Mouse (Mus musculus): ENCODE measurements around the gene Psme1. TPM values are rescaled to one million over a fixed set of nuclear protein-coding genes. Genes with fewer than 3 reads are reported as not detected.

Psme1 gene
- polyA plus RNA-seq, 1 experiment from 2014 or later: 112 TPM

- ATAC-seq (ENCODE audit: insufficient read depth, low FRiP score, low TSS enrichment) (peak; percentile 81), DNase-seq (ENCODE audit: low spot score) (peak; percentile 67)
- WGBS: 29% methylated on average over 21 of the region's 21 CpGs
- H3K9me3 ChIP-seq (ENCODE audit: control insufficient read depth, low read length): no peaks in the 10 kb centered on the region
- peak within 1 kb of the TSS; percentile 10; the same call in 1 of the 2 replicates for H3K9ac ChIP-seq (ENCODE audit: low read length)
- peak within 1 kb of the TSS; percentile 37 for H3K4me2 ChIP-seq (ENCODE audit: low read depth)
- H3K27me3 ChIP-seq (ENCODE audit: control insufficient read depth, insufficient read depth, low read length): no peaks in the 10 kb centered on the region
- no peaks in the 10 kb centered on the region for H3K36me3 ChIP-seq (ENCODE audit: control insufficient read depth, insufficient read depth, low read length)
- H3K4me1 ChIP-seq (ENCODE audit: control insufficient read depth, insufficient read depth, low read length): no peaks in the 10 kb centered on the region; the same call in 1 of the 2 replicates
- H3K27ac ChIP-seq (ENCODE audit: low read depth, low read length): 0 out of 2 replicates have a peak within 1 kb of the TSS, but pooled peaks have one; percentile 6
- H3K4me3 ChIP-seq (ENCODE audit: low read depth, low read length): peak within 1 kb of the TSS; percentile 27
Observed at GRCm38 (mm10) chr14:55617822-55618221, 39.9 kb downstream of the Psme1 start, which contains the start of gene Rec8. Gene Rec8, plus strand, starts transcription at chr14:55618037.

- DNase-seq (ENCODE audit: low spot score): no peak
- Histone ChIP-seq H3K27ac (ENCODE audit: low read depth, low read length) (0 out of 2 replicates have a peak overlapping the region, but pooled peaks have one; percentile 6), H3K9ac (ENCODE audit: low read length) (peak overlapping the region; percentile 10; the same call in 1 of the 2 replicates), H3K4me3 (ENCODE audit: low read depth, low read length) (peak overlapping the region; percentile 27), H3K4me1 (ENCODE audit: control insufficient read depth, insufficient read depth, low read length) (no peaks in the 10 kb centered on the region; the same call in 1 of the 2 replicates), H3K36me3 (ENCODE audit: control insufficient read depth, insufficient read depth, low read length) (no peaks in the 10 kb centered on the region), H3K9me3 (ENCODE audit: control insufficient read depth, low read length) (no peaks in the 10 kb centered on the region), H3K4me2 (ENCODE audit: low read depth) (peak overlapping the region; percentile 37), H3K27me3 (ENCODE audit: control insufficient read depth, insufficient read depth, low read length) (no peaks in the 10 kb centered on the region)
- no peak for ATAC-seq (ENCODE audit: insufficient read depth, low FRiP score, low TSS enrichment)
- WGBS: 52% methylated on average over 22 of the region's 22 CpGs
Observed at GRCm38 (mm10) chr14:55618486-55619195, 40.7 kb downstream of the Psme1 start.

- H3K36me3 ChIP-seq (ENCODE audit: control insufficient read depth, insufficient read depth, low read length): peaks cover 29% of the 10 kb centered on the region
- no peak overlapping the region for H3K4me2 ChIP-seq (ENCODE audit: low read depth)
- DNase-seq (ENCODE audit: low spot score) (no peak), ATAC-seq (ENCODE audit: insufficient read depth, low FRiP score, low TSS enrichment) (no peak)
- H3K4me1 ChIP-seq (ENCODE audit: control insufficient read depth, insufficient read depth, low read length): no peaks in the 10 kb centered on the region
- H3K9ac ChIP-seq (ENCODE audit: low read length): no peak overlapping the region
- H3K27ac ChIP-seq (ENCODE audit: low read depth, low read length): no peak overlapping the region
- H3K4me3 ChIP-seq (ENCODE audit: low read depth, low read length): no peak overlapping the region
- H3K27me3 ChIP-seq (ENCODE audit: control insufficient read depth, insufficient read depth, low read length): no peaks in the 10 kb centered on the region
- 83% methylated on average over 27 of the region's 27 CpGs for WGBS
- H3K9me3 ChIP-seq (ENCODE audit: control insufficient read depth, low read length): no peaks in the 10 kb centered on the region
Observed at GRCm38 (mm10) chr14:55628077-55628827, 50.3 kb downstream of the Psme1 start.

GRCm38 (mm10) chr14:55629312-55629711 lies 51.4 kb downstream of the Psme1 start:
- Histone ChIP-seq H3K9me3 (ENCODE audit: control insufficient read depth, low read length) (no peaks in the 10 kb centered on the region), H3K27me3 (ENCODE audit: control insufficient read depth, insufficient read depth, low read length) (no peaks in the 10 kb centered on the region), H3K4me3 (ENCODE audit: low read depth, low read length) (no peak overlapping the region), H3K4me1 (ENCODE audit: control insufficient read depth, insufficient read depth, low read length) (no peaks in the 10 kb centered on the region), H3K4me2 (ENCODE audit: low read depth) (no peak overlapping the region), H3K36me3 (ENCODE audit: control insufficient read depth, insufficient read depth, low read length) (peaks cover 33% of the 10 kb centered on the region), H3K27ac (ENCODE audit: low read depth, low read length) (no peak overlapping the region), H3K9ac (ENCODE audit: low read length) (no peak overlapping the region)
- ATAC-seq (ENCODE audit: insufficient read depth, low FRiP score, low TSS enrichment): no peak
- WGBS: 50% methylated on average over 5 of the region's 5 CpGs
- no peak for DNase-seq (ENCODE audit: low spot score)

Other genes with a start within 250 kb of the Psme1 start
- 33.2 and 36.5 TPM in 2 replicates for gene Dhrs4, start 99.4 kb upstream of the Psme1 start, polyA plus RNA-seq (2014; fragmentation: Nextera tagmentation; extraction: Ambion mirVana)
- gene Carmil3, start 87.5 kb upstream of the Psme1 start, polyA plus RNA-seq (2014; fragmentation: Nextera tagmentation; extraction: Ambion mirVana): 9.4 and 9.5 TPM in 2 replicates
- 0.99 and 1.7 TPM in 2 replicates for gene Cpne6, start 67.7 kb upstream of the Psme1 start, polyA plus RNA-seq (2014; fragmentation: Nextera tagmentation; extraction: Ambion mirVana)
- not detected in 2 replicates for gene Nrl, start 53.1 kb upstream of the Psme1 start, polyA plus RNA-seq (2014; fragmentation: Nextera tagmentation; extraction: Ambion mirVana)
- gene Pck2, start 37.9 kb upstream of the Psme1 start, polyA plus RNA-seq (2014; fragmentation: Nextera tagmentation; extraction: Ambion mirVana): 14.5 and 14.7 TPM in 2 replicates
- gene Dcaf11, start 18.1 kb upstream of the Psme1 start, polyA plus RNA-seq (2014; fragmentation: Nextera tagmentation; extraction: Ambion mirVana): 84.4 and 85.1 TPM in 2 replicates
- 0.80 TPM in 1 of 2 replicates, not detected in the other for gene A730061H03Rik, start 17.7 kb upstream of the Psme1 start, polyA plus RNA-seq (2014; fragmentation: Nextera tagmentation; extraction: Ambion mirVana)
- 4.7 and 6.8 TPM in 2 replicates for gene Fitm1, start 2.5 kb upstream of the Psme1 start, polyA plus RNA-seq (2014; fragmentation: Nextera tagmentation; extraction: Ambion mirVana)
- gene Emc9, start 7.2 kb downstream of the Psme1 start, polyA plus RNA-seq (2014; fragmentation: Nextera tagmentation; extraction: Ambion mirVana): 6.0 and 7.6 TPM in 2 replicates
- 188 and 218 TPM in 2 replicates for gene Psme2, start 13.0 kb downstream of the Psme1 start, polyA plus RNA-seq (2014; fragmentation: Nextera tagmentation; extraction: Ambion mirVana)
- 10.2 and 13.0 TPM in 2 replicates for gene Rnf31, start 13.6 kb downstream of the Psme1 start, polyA plus RNA-seq (2014; fragmentation: Nextera tagmentation; extraction: Ambion mirVana)
- 5.7 and 5.9 TPM in 2 replicates for gene Irf9, start 25.4 kb downstream of the Psme1 start, polyA plus RNA-seq (2014; fragmentation: Nextera tagmentation; extraction: Ambion mirVana)
- gene Rec8, start 39.9 kb downstream of the Psme1 start, polyA plus RNA-seq (2014; fragmentation: Nextera tagmentation; extraction: Ambion mirVana): 12.0 and 12.4 TPM in 2 replicates
- gene Ipo4, start 57.8 kb downstream of the Psme1 start, polyA plus RNA-seq (2014; fragmentation: Nextera tagmentation; extraction: Ambion mirVana): 99.2 and 104 TPM in 2 replicates
- gene Gm49378, start 59.8 kb downstream of the Psme1 start, polyA plus RNA-seq (2014; fragmentation: Nextera tagmentation; extraction: Ambion mirVana): 1.0 and 1.6 TPM in 2 replicates
- 64.2 and 65.8 TPM in 2 replicates for gene Tm9sf1, start 65.7 kb downstream of the Psme1 start, polyA plus RNA-seq (2014; fragmentation: Nextera tagmentation; extraction: Ambion mirVana)
- gene Tssk4, start 72.1 kb downstream of the Psme1 start, polyA plus RNA-seq (2014; fragmentation: Nextera tagmentation; extraction: Ambion mirVana): 0.89 and 0.93 TPM in 2 replicates
- 65.5 and 65.7 TPM in 2 replicates for gene Mdp1, start 82.4 kb downstream of the Psme1 start, polyA plus RNA-seq (2014; fragmentation: Nextera tagmentation; extraction: Ambion mirVana)
- gene Gmpr2, start 93.8 kb downstream of the Psme1 start, polyA plus RNA-seq (2014; fragmentation: Nextera tagmentation; extraction: Ambion mirVana): 53.1 and 66.7 TPM in 2 replicates
- 573 and 583 TPM in 2 replicates for gene Nedd8, start 94.0 kb downstream of the Psme1 start, polyA plus RNA-seq (2014; fragmentation: Nextera tagmentation; extraction: Ambion mirVana)
- gene Tinf2, start 103.7 kb downstream of the Psme1 start, polyA plus RNA-seq (2014; fragmentation: Nextera tagmentation; extraction: Ambion mirVana): 50.7 and 61.2 TPM in 2 replicates
- 0.37 and 0.57 TPM in 2 replicates for gene Tgm1, start 135.8 kb downstream of the Psme1 start, polyA plus RNA-seq (2014; fragmentation: Nextera tagmentation; extraction: Ambion mirVana)
- 26.5 and 29.3 TPM in 2 replicates for gene Rabggta, start 144.1 kb downstream of the Psme1 start, polyA plus RNA-seq (2014; fragmentation: Nextera tagmentation; extraction: Ambion mirVana)
- 68.6 and 76.8 TPM in 2 replicates for gene Dhrs1, start 167.6 kb downstream of the Psme1 start, polyA plus RNA-seq (2014; fragmentation: Nextera tagmentation; extraction: Ambion mirVana)
- gene Nop9, start 167.6 kb downstream of the Psme1 start, polyA plus RNA-seq (2014; fragmentation: Nextera tagmentation; extraction: Ambion mirVana): 51.9 and 53.8 TPM in 2 replicates
- 0.32 TPM in 1 of 2 replicates, not detected in the other for gene Cideb, start 180.3 kb downstream of the Psme1 start, polyA plus RNA-seq (2014; fragmentation: Nextera tagmentation; extraction: Ambion mirVana)
- gene Ltb4r2, start 183.3 kb downstream of the Psme1 start, polyA plus RNA-seq (2014; fragmentation: Nextera tagmentation; extraction: Ambion mirVana): 0.20 and 0.52 TPM in 2 replicates
- 0.18 and 0.27 TPM in 2 replicates for gene Ltb4r1, start 187.8 kb downstream of the Psme1 start, polyA plus RNA-seq (2014; fragmentation: Nextera tagmentation; extraction: Ambion mirVana)
- 8.9 and 9.0 TPM in 2 replicates for gene Adcy4, start 206.0 kb downstream of the Psme1 start, polyA plus RNA-seq (2014; fragmentation: Nextera tagmentation; extraction: Ambion mirVana)
- 14.2 and 16.6 TPM in 2 replicates for gene Ripk3, start 210.7 kb downstream of the Psme1 start, polyA plus RNA-seq (2014; fragmentation: Nextera tagmentation; extraction: Ambion mirVana)
- gene Nfatc4, start 245.0 kb downstream of the Psme1 start, polyA plus RNA-seq (2014; fragmentation: Nextera tagmentation; extraction: Ambion mirVana): 25.9 and 33.7 TPM in 2 replicates